Comparison of ENCODE assay signal across 11 mouse cellular contexts in the genomic region with DNA sequence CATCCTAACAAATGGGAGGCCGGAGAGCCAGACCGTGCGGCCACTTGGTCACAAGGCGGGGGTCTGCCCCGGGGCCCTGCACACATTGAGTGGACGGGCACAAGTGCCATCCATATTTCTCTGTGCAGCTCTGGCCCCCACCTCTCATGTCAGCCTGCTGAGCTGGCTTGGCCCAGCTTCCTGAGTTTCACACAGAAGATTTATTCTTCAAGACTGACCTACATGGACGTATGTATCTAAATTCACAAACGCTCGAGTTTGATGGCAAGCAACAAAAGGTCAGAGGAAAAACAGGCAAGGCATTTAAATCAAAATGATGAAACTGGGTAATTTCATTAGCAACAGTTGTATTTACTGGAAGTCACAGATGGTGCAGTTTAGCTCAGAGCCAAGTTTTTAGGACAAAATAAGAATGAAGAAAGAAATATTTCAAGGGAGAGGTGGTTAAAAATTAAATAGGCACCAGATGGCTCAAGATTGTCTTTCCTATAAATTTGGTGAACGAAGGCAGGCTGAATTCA.
DNase-seq lines count a peak whose midpoint lies in the region; ATAC-seq and TF ChIP-seq lines count a peak whose summit lies in the region.
"Had no signal": no experiment of that assay in that cellular context is flagged by ENCODE, and none has a peak within 500 bp of the region (broad histone marks: within the 10 kb centered on the region; RNA-seq: fewer than 3 reads in every experiment).

No protein-coding gene starts in this region.

- TF ChIP-seq CTCF in forebrain, postnatal 0 days (IDR thresholded peaks at IDR 0.05; ENCODE audit: low read depth): no peak
- no peak for TF ChIP-seq CTCF in intestine, postnatal 0 days (IDR thresholded peaks at IDR 0.05; ENCODE audit: low read depth)

- H3K9me3 ChIP-seq in forebrain, postnatal 0 days (ENCODE audit: low read length): no peaks in the 10 kb centered on the region
- no peaks in the 10 kb centered on the region for H3K9me3 ChIP-seq in forebrain, embryonic 15.5 days
- H3K9me3 ChIP-seq in intestine, postnatal 0 days (ENCODE audit: control insufficient read depth): no peaks in the 10 kb centered on the region
- H3K9me3 ChIP-seq: heart, embryonic 12.5 days; limb, embryonic 12.5 days; lung, embryonic 15.5 days had no signal

- H3K4me3 ChIP-seq in forebrain, postnatal 0 days (ENCODE audit: low read depth, low read length): no peak overlapping the region
- no peak overlapping the region for H3K4me3 ChIP-seq in forebrain, embryonic 15.5 days
- H3K4me3 ChIP-seq in intestine, postnatal 0 days (ENCODE audit: low read depth, low read length): no peak overlapping the region
- H3K4me3 ChIP-seq: heart, embryonic 12.5 days; limb, embryonic 12.5 days; lung, embryonic 15.5 days had no signal

- no peaks in the 10 kb centered on the region for H3K4me1 ChIP-seq in forebrain, postnatal 0 days (ENCODE audit: insufficient read depth)
- peaks cover 6% of the 10 kb centered on the region; the same call in 1 of the 2 replicates for H3K4me1 ChIP-seq in forebrain, embryonic 15.5 days
- no peaks in the 10 kb centered on the region for H3K4me1 ChIP-seq in intestine, postnatal 0 days (replicated peaks; ENCODE audit: control insufficient read depth, insufficient read depth, low read length)
- H3K4me1 ChIP-seq: heart, embryonic 12.5 days; limb, embryonic 12.5 days; lung, embryonic 15.5 days had no signal

- no peak for ATAC-seq in forebrain, postnatal 0 days
- ATAC-seq in forebrain, embryonic 15.5 days (replicated peaks): no peak
- no peak for ATAC-seq in intestine, postnatal 0 days

- peak; percentile 54 for DNase-seq in forebrain, postnatal 0 days
- peak; percentile 13 for DNase-seq in lung, postnatal 36 days
- no peak for DNase-seq in lung, postnatal 4 days
- DNase-seq in hindlimb bud, embryonic 11.5 days (ENCODE audit: extremely low spot score, low read depth, low spot score): peak; percentile 30
- peak; percentile 64 for DNase-seq in telencephalon, adult 2 months (ENCODE audit: low read depth, low spot score)
- DNase-seq in urinary bladder, adult 18-20 months (ENCODE audit: low spot score in 2 of 2): no peak

- H3K4me2 ChIP-seq in forebrain, postnatal 0 days (ENCODE audit: low read depth): no peak overlapping the region
- no peak overlapping the region for H3K4me2 ChIP-seq in forebrain, embryonic 15.5 days (replicated peaks)
- no peak overlapping the region for H3K4me2 ChIP-seq in intestine, postnatal 0 days (replicated peaks; ENCODE audit: low read depth)
- H3K4me2 ChIP-seq: heart, embryonic 12.5 days; limb, embryonic 12.5 days; lung, embryonic 15.5 days had no signal

- 63% methylated on average over 10 of the region's 10 CpGs for WGBS in forebrain, postnatal 0 days
- 68% methylated on average over 10 of the region's 10 CpGs for WGBS in forebrain, embryonic 15.5 days
- 67% methylated on average over 10 of the region's 10 CpGs for WGBS in intestine, postnatal 0 days

- H3K36me3 ChIP-seq in forebrain, postnatal 0 days (ENCODE audit: insufficient read depth): no peaks in the 10 kb centered on the region
- no peaks in the 10 kb centered on the region for H3K36me3 ChIP-seq in forebrain, embryonic 15.5 days
- no peaks in the 10 kb centered on the region for H3K36me3 ChIP-seq in intestine, postnatal 0 days (ENCODE audit: control insufficient read depth, insufficient read depth)
- H3K36me3 ChIP-seq: heart, embryonic 12.5 days; limb, embryonic 12.5 days; lung, embryonic 15.5 days had no signal

- H3K27ac ChIP-seq in forebrain, postnatal 0 days (ENCODE audit: low read depth, low read length): no peak overlapping the region
- H3K27ac ChIP-seq in forebrain, embryonic 15.5 days (replicated peaks): no peak overlapping the region
- no peak overlapping the region for H3K27ac ChIP-seq in intestine, postnatal 0 days (ENCODE audit: low read depth, low read length)
- H3K27ac ChIP-seq: limb, embryonic 12.5 days; lung, embryonic 15.5 days had no signal

- no peak overlapping the region for H3K9ac ChIP-seq in forebrain, postnatal 0 days
- H3K9ac ChIP-seq in forebrain, embryonic 15.5 days (replicated peaks): no peak overlapping the region
- no peak overlapping the region for H3K9ac ChIP-seq in intestine, postnatal 0 days (ENCODE audit: low read depth, low read length)
- H3K9ac ChIP-seq: heart, embryonic 12.5 days; limb, embryonic 12.5 days; lung, embryonic 15.5 days had no signal

- no peaks in the 10 kb centered on the region for H3K27me3 ChIP-seq in forebrain, postnatal 0 days (ENCODE audit: insufficient read depth, low read length)
- H3K27me3 ChIP-seq in forebrain, embryonic 15.5 days: no peaks in the 10 kb centered on the region
- H3K27me3 ChIP-seq in intestine, postnatal 0 days (replicated peaks; ENCODE audit: control insufficient read depth, insufficient read depth, low read length): no peaks in the 10 kb centered on the region
- H3K27me3 ChIP-seq: heart, embryonic 12.5 days; limb, embryonic 12.5 days; lung, embryonic 15.5 days had no signal

Comparison
In these comparisons a context has a peak if more than half of its experiments do, and no peak if none do; other contexts are left out.
1. DNase-seq: peak in forebrain, postnatal 0 days (single experiment), lung, postnatal 36 days (single experiment), hindlimb bud, embryonic 11.5 days (single experiment) and telencephalon, adult 2 months (single experiment); none in lung, postnatal 4 days (0 of 2) and urinary bladder, adult 18-20 months (0 of 2).